Mouse (Mus musculus): ENCODE data around the gene Gm42715.

DNA sequence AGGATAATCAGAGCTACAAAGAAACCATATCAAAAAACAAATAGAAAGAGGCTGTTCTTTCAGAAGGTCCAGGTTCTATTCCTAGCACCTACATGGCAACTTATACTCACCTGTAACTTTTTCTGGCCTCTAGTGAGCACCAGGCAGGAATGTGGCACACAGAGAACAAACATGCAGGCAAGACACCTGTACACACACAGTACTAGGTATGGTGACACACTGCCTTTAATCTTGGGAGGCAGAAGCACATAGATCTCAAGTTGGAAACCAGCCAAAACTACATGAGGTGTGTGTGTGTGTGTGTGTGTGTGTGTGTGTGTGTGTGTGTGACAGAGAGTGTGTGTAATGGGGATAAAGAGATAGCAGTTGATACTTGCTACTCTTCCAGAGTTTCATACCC, 24.7 kb upstream of the Gm42715 start:
- TF ChIP-seq CTCF (IDR thresholded peaks at IDR 0.05; ENCODE audit: extremely low read depth, insufficient read length, insufficient replicate concordance, low read depth, low read length) = no peak
- no peak for TF ChIP-seq POLR2A (IDR thresholded peaks at IDR 0.05; ENCODE audit: low read depth, low read length)

Measured in small intestine, adult 2 months (tissue).